Mouse (Mus musculus) left cerebral cortex, postnatal 25 days (tissue): ENCODE measurements at regions not wholly inside any gene's neighbourhood (a gene's known extent, or its start where the extent isn't known, plus 50 kb on each side); places are given as distances from the start of the nearest gene placed in this dataset.
A peak's percentile ranks its signal among the peaks of the same experiment; 100 is the strongest.

Source experiments
- DNase-seq, 2 experiments: peaks; one replicate each; pipeline ENCODE4 v3.0.0; 2022; ENCODE audit warnings: low spot score in 2 of 2, mixed read lengths in 1 of 2
- intact Hi-C: fragments of 180-260 bp; cut with DNase I; formaldehyde crosslinking; loops from one replicate; pipeline ENCODE4 v1.15.1; 2025

- DNase-seq, result no peak
- intact Hi-C loops, result no loop called here
Measured at GRCm38 (mm10) chr10:92257815-92258214, 464.4 kb downstream of the Nedd1 start.

- DNase-seq, result peak; percentile 5 to 25
- intact Hi-C loops, result loop anchor here (5.0 kb wide), 1 partner anchor 86 kb away; no protein-coding TSS in a partner anchor
Measured at GRCm38 (mm10) chr10:92248648-92249047, 473.6 kb downstream of the Nedd1 start.

GRCm38 (mm10) chr10:92247449-92247805 is 474.8 kb downstream of the Nedd1 start:
- DNase-seq, result no peak
- intact Hi-C loops, result loop anchor here (5.0 kb wide), 1 partner anchor 85 kb away; no protein-coding TSS in a partner anchor

GRCm38 (mm10) chr10:92246785-92247448 is 475.3 kb downstream of the Nedd1 start:
- peak; percentile 16 to 41 for DNase-seq
- intact Hi-C loops, result loop anchor here (5.0 kb wide), 1 partner anchor 85 kb away; no protein-coding TSS in a partner anchor

GRCm38 (mm10) chr10:92242714-92243440 is 479.3 kb downstream of the Nedd1 start:
- intact Hi-C loops, result no loop called here

GRCm38 (mm10) chr10:92237881-92238280 is 484.3 kb downstream of the Nedd1 start:
- intact Hi-C loops, result no loop called here
- no peak for DNase-seq

More at GRCm38 (mm10) chr10:92242714-92243440, 479.3 kb downstream of the Nedd1 start:
- no peak for DNase-seq

GRCm38 (mm10) chr10:92232081-92232480 is 490.1 kb downstream of the Nedd1 start:
- no peak for DNase-seq
- intact Hi-C loops, result no loop called here

- DNase-seq, result no peak
Measured at GRCm38 (mm10) chr10:92225818-92226217, 496.4 kb downstream of the Nedd1 start.

GRCm38 (mm10) chr10:92225071-92225470 is 497.1 kb downstream of the Nedd1 start:
- intact Hi-C loops, result no loop called here
- no peak for DNase-seq

More at GRCm38 (mm10) chr10:92225818-92226217, 496.4 kb downstream of the Nedd1 start:
- intact Hi-C loops, result no loop called here

GRCm38 (mm10) chr10:92219310-92219709 is 502.9 kb downstream of the Nedd1 start:
- no peak for DNase-seq
- intact Hi-C loops, result no loop called here

- intact Hi-C loops, result no loop called here
- DNase-seq, result no peak
Measured at GRCm38 (mm10) chr10:92170856-92171255, 551.4 kb downstream of the Nedd1 start.

GRCm38 (mm10) chr10:92166057-92166456 is 556.2 kb downstream of the Nedd1 start:
- intact Hi-C loops, result no loop called here

GRCm38 (mm10) chr10:92164991-92165390 is 557.2 kb downstream of the Nedd1 start:
- intact Hi-C loops, result loop anchor here (5.0 kb wide), 1 partner anchor 82 kb away; no protein-coding TSS in a partner anchor
- no peak for DNase-seq

More at GRCm38 (mm10) chr10:92166057-92166456, 556.2 kb downstream of the Nedd1 start:
- DNase-seq, result no peak

- intact Hi-C loops, result loop anchor here (5.0 kb wide), 1 partner anchor 83 kb away; no protein-coding TSS in a partner anchor
Measured at GRCm38 (mm10) chr10:92164648-92164960, 557.6 kb downstream of the Nedd1 start.

GRCm38 (mm10) chr10:92163851-92164647 is 558.2 kb downstream of the Nedd1 start:
- no peak for DNase-seq
- intact Hi-C loops, result loop anchor here (5.0 kb wide), 1 partner anchor 83 kb away; no protein-coding TSS in a partner anchor

More at GRCm38 (mm10) chr10:92164648-92164960, 557.6 kb downstream of the Nedd1 start:
- DNase-seq, result no peak

- peak in 1 of 2 experiments; percentile 20 for DNase-seq
- intact Hi-C loops, result loop anchor here (5.0 kb wide), 1 partner anchor 84 kb away; no protein-coding TSS in a partner anchor
Measured at GRCm38 (mm10) chr10:92163071-92163504, 559.1 kb downstream of the Nedd1 start.

- peak; percentile 21 to 36 for DNase-seq
- intact Hi-C loops, result loop anchor here (5.0 kb wide), 1 partner anchor 85 kb away; no protein-coding TSS in a partner anchor
Measured at GRCm38 (mm10) chr10:92162473-92163011, 559.7 kb downstream of the Nedd1 start.

- no peak for DNase-seq
- intact Hi-C loops, result loop anchor here (5.0 kb wide), 1 partner anchor 86 kb away; no protein-coding TSS in a partner anchor
Measured at GRCm38 (mm10) chr10:92161501-92161900, 560.7 kb downstream of the Nedd1 start.

GRCm38 (mm10) chr10:92146263-92146662 is 576.0 kb downstream of the Nedd1 start:
- intact Hi-C loops, result no loop called here
- no peak for DNase-seq
